In the genomic region with DNA sequence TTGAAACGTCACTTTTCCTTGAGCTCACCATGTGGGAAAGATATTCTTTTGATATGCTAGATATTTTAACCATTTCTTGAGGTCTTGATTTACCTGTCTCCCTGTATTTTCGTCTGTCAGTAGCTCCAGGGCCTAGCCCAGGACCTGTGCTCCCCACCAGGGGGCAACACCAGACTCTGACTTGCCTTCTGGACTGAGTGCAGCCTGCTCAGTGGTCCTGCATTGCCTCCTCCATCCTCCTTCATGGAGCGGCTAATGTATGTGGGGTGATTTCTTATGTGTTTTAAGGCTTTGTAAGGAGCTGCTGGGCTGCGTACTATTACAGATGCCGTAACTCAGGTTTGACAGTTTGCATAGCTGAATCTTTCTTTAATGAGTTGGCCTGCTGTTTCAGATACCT, we compare ENCODE assay signal across 12 mouse cellular contexts.
DNase-seq lines count a peak whose midpoint lies in the region; ATAC-seq and TF ChIP-seq lines count a peak whose summit lies in the region.
"Had no signal": no experiment of that assay in that cellular context is flagged by ENCODE, and none has a peak within 500 bp of the region (broad histone marks: within the 10 kb centered on the region; RNA-seq: fewer than 3 reads in every experiment).

No protein-coding gene starts in this region.

- dilution Hi-C loops in CH12.LX (cut with MboI; ENCODE audit: extremely low pct_ligation_motif_present, extremely low pct_unique_long_range_greater_than_20kb, low sequenced_read_pairs) = no loop called here

- no peaks in the 10 kb centered on the region for H3K79me2 ChIP-seq in CH12.LX (replicated peaks; ENCODE audit: control insufficient read depth, extremely low read depth, insufficient read depth, poor library complexity, severe bottlenecking)

- in situ Hi-C loops in CH12.LX (cut with MboI; ENCODE audit: low pct_ligation_motif_present, low pct_unique_long_range_greater_than_20kb, low sequenced_read_pairs) = no loop called here

- H3K4me2 ChIP-seq in CH12.LX (ENCODE audit: insufficient read depth, low read depth, poor library complexity, severe bottlenecking) = no peak overlapping the region

- no peaks in the 10 kb centered on the region for H3K27me3 ChIP-seq in kidney, adult 2 months (replicated peaks; ENCODE audit: control insufficient read depth, insufficient read depth, low read length)
- H3K27me3 ChIP-seq in CH12.LX (replicated peaks) = no peaks in the 10 kb centered on the region
- H3K27me3 ChIP-seq in limb, embryonic 10.5 days (ENCODE audit: low read depth, poor library complexity, severe bottlenecking) = no peaks in the 10 kb centered on the region

- TF ChIP-seq CTCF in kidney, adult 2 months (conservative IDR thresholded peaks at IDR 0.05; ENCODE audit: insufficient read depth, insufficient read length, low read depth, low read length) = no peak
- TF ChIP-seq CTCF in CH12.LX (conservative IDR thresholded peaks at IDR 0.05 in 1 of 2, IDR thresholded peaks at IDR 0.05 in 1 of 2; ENCODE audit: low read depth in 2 of 2, low read length in 2 of 2) = peak in 1 of 2 experiments; percentile 50; a peak in 2 of 4 replicates

- no peak for ATAC-seq in monocyte, adult 5-6 weeks (replicated peaks; ENCODE audit: insufficient number of reproducible peaks, low FRiP score, low TSS enrichment, poor library complexity, severe bottlenecking)
- ATAC-seq: inflammation-experienced regulatory T-cells, adult 6 months had no signal

- no peak for TF ChIP-seq POLR2A in kidney, adult 2 months (IDR thresholded peaks at IDR 0.05; ENCODE audit: low read depth, low read length)
- TF ChIP-seq POLR2A in CH12.LX (IDR thresholded peaks at IDR 0.05; ENCODE audit: low read depth, low read length) = no peak

- DNase-seq in embryo, embryonic 11 days = peak; percentile 52
- DNase-seq in embryo, embryonic 9.5 days (ENCODE audit: extremely low spot score) = no peak
- peak; percentile 59 to 66 for DNase-seq in kidney, postnatal 4 days
- no peak for DNase-seq in kidney, adult 2 months
- DNase-seq in CH12.LX (ENCODE audit: extremely low read depth) = peak; percentile 12
- peak; percentile 54 for DNase-seq in limb, embryonic 10.5 days (ENCODE audit: low spot score)
- DNase-seq in adrenal gland, postnatal 10 days = no peak
- DNase-seq: adrenal gland, adult 2 months; cerebellum, postnatal 36 days; gastrocnemius, postnatal 25 days had no signal

- TF ChIP-seq EP300 in CH12.LX (IDR thresholded peaks at IDR 0.05; ENCODE audit: low read length) = no peak

- no peak overlapping the region for H3K4me3 ChIP-seq in kidney, adult 2 months (ENCODE audit: insufficient read depth, low read depth, low read length)
- H3K4me3 ChIP-seq in CH12.LX (replicated peaks in 1 of 3; ENCODE audit: low read depth in 2 of 3, low read length in 2 of 3, poor library complexity in 1 of 3) = no peak overlapping the region
- no peak overlapping the region for H3K4me3 ChIP-seq in limb, embryonic 10.5 days

- no peaks in the 10 kb centered on the region for H3K9me3 ChIP-seq in CH12.LX (replicated peaks; ENCODE audit: low read length)
- no peaks in the 10 kb centered on the region for H3K9me3 ChIP-seq in limb, embryonic 10.5 days (replicated peaks)

- peak; percentile 31 for TF ChIP-seq RAD21 in CH12.LX (IDR thresholded peaks at IDR 0.05; ENCODE audit: low read depth, low read length)

- H3K36me3 ChIP-seq in kidney, adult 2 months (ENCODE audit: control insufficient read depth, insufficient read depth, low read length) = no peaks in the 10 kb centered on the region
- H3K36me3 ChIP-seq in CH12.LX (replicated peaks in 1 of 2; ENCODE audit: control insufficient read depth in 1 of 2, insufficient read depth in 1 of 2, low read length in 1 of 2) = no peaks in the 10 kb centered on the region
- H3K36me3 ChIP-seq in limb, embryonic 10.5 days = no peaks in the 10 kb centered on the region

- WGBS in kidney, adult 2 months = 84% methylated on average over 5 of the region's 5 CpGs
- 74% methylated on average over 5 of the region's 5 CpGs for WGBS in limb, embryonic 10.5 days

- H3K27ac ChIP-seq in kidney, adult 2 months (ENCODE audit: insufficient read depth, low read depth, low read length) = no peak overlapping the region
- no peak overlapping the region for H3K27ac ChIP-seq in CH12.LX (ENCODE audit: insufficient read depth, low read depth)
- H3K27ac ChIP-seq in limb, embryonic 10.5 days = no peak overlapping the region

- no peaks in the 10 kb centered on the region for H3K4me1 ChIP-seq in kidney, adult 2 months (ENCODE audit: control insufficient read depth, insufficient read depth, low read length)
- H3K4me1 ChIP-seq in CH12.LX (ENCODE audit: control insufficient read depth in 1 of 2, insufficient read depth in 2 of 2) = no peaks in the 10 kb centered on the region
- peaks cover 22% of the 10 kb centered on the region for H3K4me1 ChIP-seq in limb, embryonic 10.5 days

- no peak overlapping the region for H3K9ac ChIP-seq in CH12.LX (ENCODE audit: insufficient read depth, low read depth)

TF ChIP-seq in CH12.LX, 34 proteins besides CTCF, POLR2A, EP300 and RAD21:
- no peak for TF ChIP-seq MYC (IDR thresholded peaks at IDR 0.05; ENCODE audit: low read depth, low read length)
- peak; percentile 37 for TF ChIP-seq SMC3 (IDR thresholded peaks at IDR 0.05; ENCODE audit: low read depth, low read length)
- TF ChIP-seq MXI1 (IDR thresholded peaks at IDR 0.05; ENCODE audit: low read depth, low read length) = no peak

Comparison
In these comparisons a context has a peak if more than half of its experiments do, and no peak if none do; other contexts are left out.
1. DNase-seq: peak in embryo, embryonic 11 days (single experiment), kidney, postnatal 4 days (2 of 2), CH12.LX (single experiment) and limb, embryonic 10.5 days (single experiment); none in embryo, embryonic 9.5 days (single experiment), kidney, adult 2 months (single experiment) and adrenal gland, postnatal 10 days (single experiment).